Mouse (Mus musculus): ENCODE measurements around the gene Slc25a3. TPM values are rescaled to one million over a fixed set of nuclear protein-coding genes. Genes with fewer than 3 reads are reported as not detected.

The Slc25a3 gene
- polyA plus RNA-seq, 1 experiment from 2014 or later, result 283 TPM

GRCm38 (mm10) chr10:91116958-91117357 lies 6.9 kb downstream of the Slc25a3 start:
- H3K9ac ChIP-seq, result no peak overlapping the region
- H3K36me3 ChIP-seq, result peaks cover 88% of the 10 kb centered on the region
- WGBS (ENCODE audit: insufficient replicate concordance), result 84% methylated on average over 12 of the region's 12 CpGs
- ATAC-seq (ENCODE audit: low read depth) (no peak), DNase-seq (no peak)
- no peaks in the 10 kb centered on the region for H3K27me3 ChIP-seq
- no peak overlapping the region for H3K4me2 ChIP-seq
- H3K4me3 ChIP-seq (replicated peaks), result no peak overlapping the region
- peaks cover 11% of the 10 kb centered on the region for H3K4me1 ChIP-seq (replicated peaks)
- H3K27ac ChIP-seq, result no peak overlapping the region
- no peaks in the 10 kb centered on the region for H3K9me3 ChIP-seq (replicated peaks)

GRCm38 (mm10) chr10:91109841-91110240 lies 14.0 kb downstream of the Slc25a3 start:
- H3K27ac ChIP-seq, result no peak overlapping the region
- H3K9me3 ChIP-seq (replicated peaks), result no peaks in the 10 kb centered on the region
- H3K9ac ChIP-seq, result no peak overlapping the region
- no peak for DNase-seq
- 61% methylated on average over 4 of the region's 4 CpGs for WGBS (ENCODE audit: insufficient replicate concordance)
- H3K4me1 ChIP-seq (replicated peaks), result no peaks in the 10 kb centered on the region
- H3K36me3 ChIP-seq, result peaks cover 23% of the 10 kb centered on the region
- no peaks in the 10 kb centered on the region for H3K27me3 ChIP-seq
- no peak overlapping the region for H3K4me2 ChIP-seq
- no peak for ATAC-seq (ENCODE audit: low read depth)
- H3K4me3 ChIP-seq (replicated peaks), result no peak overlapping the region

GRCm38 (mm10) chr10:91105981-91106380 lies 17.9 kb downstream of the Slc25a3 start:
- ATAC-seq (ENCODE audit: low read depth) (no peak), DNase-seq (no peak)
- no peaks in the 10 kb centered on the region for H3K27me3 ChIP-seq
- 62% methylated on average over 3 of the region's 3 CpGs for WGBS (ENCODE audit: insufficient replicate concordance)
- H3K9me3 ChIP-seq (replicated peaks), result no peaks in the 10 kb centered on the region
- H3K4me2 ChIP-seq, result no peak overlapping the region
- H3K27ac ChIP-seq, result no peak overlapping the region
- H3K4me3 ChIP-seq (replicated peaks), result no peak overlapping the region
- no peak overlapping the region for H3K9ac ChIP-seq
- H3K4me1 ChIP-seq (replicated peaks), result no peaks in the 10 kb centered on the region
- H3K36me3 ChIP-seq, result no peaks in the 10 kb centered on the region

GRCm38 (mm10) chr10:91102799-91103590 lies 20.9 kb downstream of the Slc25a3 start:
- DNase-seq (no peak), ATAC-seq (ENCODE audit: low read depth) (no peak)
- Histone ChIP-seq H3K36me3 (no peaks in the 10 kb centered on the region), H3K9ac (no peak overlapping the region), H3K9me3 (replicated peaks) (no peaks in the 10 kb centered on the region), H3K4me1 (replicated peaks) (no peaks in the 10 kb centered on the region), H3K27ac (no peak overlapping the region), H3K4me2 (no peak overlapping the region), H3K4me3 (replicated peaks) (no peak overlapping the region), H3K27me3 (no peaks in the 10 kb centered on the region)
- 76% methylated on average over 14 of the region's 14 CpGs for WGBS (ENCODE audit: insufficient replicate concordance)

GRCm38 (mm10) chr10:91101936-91102335 lies 21.9 kb downstream of the Slc25a3 start:
- Histone ChIP-seq H3K4me2 (no peak overlapping the region), H3K4me3 (replicated peaks) (no peak overlapping the region), H3K27me3 (no peaks in the 10 kb centered on the region), H3K9me3 (replicated peaks) (no peaks in the 10 kb centered on the region), H3K27ac (no peak overlapping the region), H3K9ac (no peak overlapping the region), H3K4me1 (replicated peaks) (no peaks in the 10 kb centered on the region), H3K36me3 (no peaks in the 10 kb centered on the region)
- DNase-seq (no peak), ATAC-seq (ENCODE audit: low read depth) (no peak)
- 86% methylated on average over 25 of the region's 25 CpGs for WGBS (ENCODE audit: insufficient replicate concordance)

- ATAC-seq (ENCODE audit: low read depth) (no peak), DNase-seq (no peak)
- no peak overlapping the region for H3K4me3 ChIP-seq (replicated peaks)
- WGBS (ENCODE audit: insufficient replicate concordance), result 86% methylated on average over 1 of the region's 1 CpGs
- no peaks in the 10 kb centered on the region for H3K36me3 ChIP-seq
- H3K27me3 ChIP-seq, result no peaks in the 10 kb centered on the region
- no peak overlapping the region for H3K27ac ChIP-seq
- no peak overlapping the region for H3K9ac ChIP-seq
- H3K4me1 ChIP-seq (replicated peaks), result no peaks in the 10 kb centered on the region
- H3K9me3 ChIP-seq (replicated peaks), result no peaks in the 10 kb centered on the region
- H3K4me2 ChIP-seq, result no peak overlapping the region
These were observed 23.8 kb downstream of the Slc25a3 start for GRCm38 (mm10) chr10:91100101-91100500.

GRCm38 (mm10) chr10:91098056-91098455 lies 25.8 kb downstream of the Slc25a3 start:
- 84% methylated on average over 8 of the region's 8 CpGs for WGBS (ENCODE audit: insufficient replicate concordance)
- no peaks in the 10 kb centered on the region for H3K36me3 ChIP-seq

GRCm38 (mm10) chr10:91094251-91095104 lies 29.4 kb downstream of the Slc25a3 start:
- ATAC-seq (ENCODE audit: low read depth) (no peak), DNase-seq (no peak)
- no peak overlapping the region for H3K9ac ChIP-seq
- WGBS (ENCODE audit: insufficient replicate concordance), result 61% methylated on average over 15 of the region's 15 CpGs
- H3K27ac ChIP-seq, result no peak overlapping the region
- H3K4me3 ChIP-seq (replicated peaks), result no peak overlapping the region
- no peaks in the 10 kb centered on the region for H3K36me3 ChIP-seq
- no peaks in the 10 kb centered on the region for H3K27me3 ChIP-seq
- no peaks in the 10 kb centered on the region for H3K9me3 ChIP-seq (replicated peaks)
- H3K4me2 ChIP-seq, result no peak overlapping the region
- no peaks in the 10 kb centered on the region for H3K4me1 ChIP-seq (replicated peaks)

More at GRCm38 (mm10) chr10:91098056-91098455, 25.8 kb downstream of the Slc25a3 start:
- no peak overlapping the region for H3K27ac ChIP-seq
- no peak overlapping the region for H3K4me3 ChIP-seq (replicated peaks)
- no peaks in the 10 kb centered on the region for H3K4me1 ChIP-seq (replicated peaks)
- H3K9ac ChIP-seq, result no peak overlapping the region
- H3K9me3 ChIP-seq (replicated peaks), result no peaks in the 10 kb centered on the region
- no peaks in the 10 kb centered on the region for H3K27me3 ChIP-seq
- no peak overlapping the region for H3K4me2 ChIP-seq
- no peak for DNase-seq
- no peak for ATAC-seq (ENCODE audit: low read depth)

- 76% methylated on average over 4 of the region's 4 CpGs for WGBS (ENCODE audit: insufficient replicate concordance)
These were observed 31.0 kb downstream of the Slc25a3 start for GRCm38 (mm10) chr10:91092812-91093211.

GRCm38 (mm10) chr10:91083393-91083927 lies 40.4 kb downstream of the Slc25a3 start:
- 40% methylated on average over 12 of the region's 12 CpGs for WGBS (ENCODE audit: insufficient replicate concordance)

More at GRCm38 (mm10) chr10:91092812-91093211, 31.0 kb downstream of the Slc25a3 start:
- H3K4me3 ChIP-seq (replicated peaks), result no peak overlapping the region
- H3K4me2 ChIP-seq, result no peak overlapping the region
- H3K9me3 ChIP-seq (replicated peaks), result no peaks in the 10 kb centered on the region
- DNase-seq (no peak), ATAC-seq (ENCODE audit: low read depth) (no peak)
- H3K27me3 ChIP-seq, result no peaks in the 10 kb centered on the region
- no peaks in the 10 kb centered on the region for H3K4me1 ChIP-seq (replicated peaks)
- H3K27ac ChIP-seq, result no peak overlapping the region
- H3K36me3 ChIP-seq, result no peaks in the 10 kb centered on the region
- H3K9ac ChIP-seq, result no peak overlapping the region

More at GRCm38 (mm10) chr10:91083393-91083927, 40.4 kb downstream of the Slc25a3 start:
- H3K27ac ChIP-seq, result 0 out of 2 replicates have a peak overlapping the region, but pooled peaks have one; percentile 63
- no peaks in the 10 kb centered on the region for H3K27me3 ChIP-seq
- H3K4me1 ChIP-seq (replicated peaks), result peaks cover 22% of the 10 kb centered on the region
- no peak for ATAC-seq (ENCODE audit: low read depth)
- H3K9ac ChIP-seq, result peak overlapping the region; percentile 82
- peak overlapping the region; percentile 95 for H3K4me2 ChIP-seq
- no peak for DNase-seq
- no peaks in the 10 kb centered on the region for H3K9me3 ChIP-seq (replicated peaks)
- peaks cover 10% of the 10 kb centered on the region for H3K36me3 ChIP-seq
- H3K4me3 ChIP-seq (replicated peaks), result peak overlapping the region; percentile 98

All from liver, embryonic 13.5 days (tissue).